Mouse (Mus musculus): Measurements from ENCODE around the gene E330034G19Rik.

E330034G19Rik gene

GRCm38 (mm10) chr14:24358295-24358951, 65.4 kb downstream of the E330034G19Rik start:
- DNase-seq (ENCODE audit: low spot score), result peak; percentile 78
